In the genomic region with DNA sequence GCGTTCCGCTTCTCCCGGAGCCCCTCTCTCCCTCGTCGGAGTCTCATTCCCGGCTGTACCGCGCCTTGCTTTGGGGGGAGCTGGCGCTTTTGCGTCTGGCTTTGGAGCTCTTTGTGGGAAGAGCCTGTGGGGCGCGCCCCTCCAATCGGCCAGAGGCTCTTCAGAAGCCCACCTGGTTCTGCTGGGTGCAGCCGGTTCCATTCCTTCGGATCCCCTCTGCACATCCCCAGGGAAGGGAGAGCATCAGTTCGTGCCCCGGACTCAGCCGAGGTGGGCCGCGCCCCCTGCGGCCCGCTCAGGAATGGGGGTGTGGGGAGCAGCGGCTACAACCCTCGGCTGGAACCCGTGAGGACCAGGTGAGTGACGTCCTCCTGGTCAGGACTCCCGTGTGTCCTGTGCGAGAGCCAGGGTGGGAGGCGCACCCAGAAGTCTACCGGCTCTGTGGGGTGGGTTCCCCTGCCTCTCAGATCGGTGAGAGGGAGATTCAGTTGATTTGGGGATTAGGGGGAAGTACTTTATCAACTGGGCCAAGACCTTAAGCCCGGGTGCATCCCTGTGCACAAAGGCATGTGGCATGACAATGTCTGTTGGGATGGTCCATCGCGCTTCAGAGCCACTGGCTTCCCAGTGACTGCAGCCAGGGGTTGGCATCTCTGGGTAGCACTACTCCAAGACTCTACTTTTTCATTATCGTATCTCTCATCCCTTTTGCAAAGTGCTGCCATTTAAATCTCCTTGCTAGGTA, we compare ENCODE assay signal across 8 mouse cellular contexts. TPM values are rescaled to one million over a fixed set of nuclear protein-coding genes. Genes with fewer than 3 reads are reported as not detected.
DNase-seq lines count a peak whose midpoint lies in the region; ATAC-seq and TF ChIP-seq lines count a peak whose summit lies in the region.

No protein-coding gene starts in this region.

- peak overlapping the region; percentile 91 for H3K9ac ChIP-seq in embryonic facial prominence, embryonic 13.5 days
- peak overlapping the region; percentile 68 for H3K9ac ChIP-seq in intestine, embryonic 15.5 days

- H3K36me3 ChIP-seq in C2C12 (ENCODE audit: control insufficient read depth, insufficient read depth) (no peaks in the 10 kb centered on the region), myocyte (ENCODE audit: control insufficient read depth, insufficient read depth) (no peaks in the 10 kb centered on the region)
- H3K36me3 ChIP-seq in embryonic facial prominence, embryonic 13.5 days = no peaks in the 10 kb centered on the region
- H3K36me3 ChIP-seq in intestine, embryonic 15.5 days = no peaks in the 10 kb centered on the region

- H3K27me3 ChIP-seq in C2C12 (ENCODE audit: control insufficient read depth, insufficient read depth, insufficient read length) = no peaks in the 10 kb centered on the region
- no peaks in the 10 kb centered on the region for H3K27me3 ChIP-seq in embryonic facial prominence, embryonic 13.5 days
- no peaks in the 10 kb centered on the region for H3K27me3 ChIP-seq in intestine, embryonic 15.5 days (replicated peaks)
- H3K27me3 ChIP-seq in myocyte (ENCODE audit: control insufficient read depth, insufficient read depth, insufficient read length) = no peaks in the 10 kb centered on the region

- peaks cover 35% of the 10 kb centered on the region for H3K4me1 ChIP-seq in embryonic facial prominence, embryonic 13.5 days
- H3K4me1 ChIP-seq in intestine, embryonic 15.5 days (replicated peaks) = peaks cover 7% of the 10 kb centered on the region; the same call in 1 of the 2 replicates

- H3K9me3 ChIP-seq in embryonic facial prominence, embryonic 13.5 days = no peaks in the 10 kb centered on the region
- no peaks in the 10 kb centered on the region for H3K9me3 ChIP-seq in intestine, embryonic 15.5 days

- H3K4me3 ChIP-seq in C2C12 (ENCODE audit: insufficient read depth, poor library complexity, severe bottlenecking) (peak overlapping the region; percentile 50), myocyte (peak overlapping the region; percentile 45)
- peak overlapping the region; percentile 77 for H3K4me3 ChIP-seq in embryonic facial prominence, embryonic 13.5 days
- H3K4me3 ChIP-seq in intestine, embryonic 15.5 days (replicated peaks) = peak overlapping the region; percentile 71

- peak; percentile 24 for DNase-seq in gastrocnemius, postnatal 10 days
- DNase-seq in gastrocnemius, postnatal 36 days = no peak
- no peak for DNase-seq in adrenal gland, adult 18-20 months (ENCODE audit: low spot score in 2 of 2)
- no peak for DNase-seq in spleen, postnatal 10 days (ENCODE audit: low spot score in 2 of 2)

- peak overlapping the region; percentile 92 for H3K4me2 ChIP-seq in embryonic facial prominence, embryonic 13.5 days
- H3K4me2 ChIP-seq in intestine, embryonic 15.5 days (replicated peaks) = peak overlapping the region; percentile 93
- peak overlapping the region; percentile 83 for H3K4me2 ChIP-seq in myocyte (ENCODE audit: low read depth)

- H3ac ChIP-seq in C2C12 (ENCODE audit: control insufficient read depth, insufficient read length, low read depth) (peak overlapping the region; percentile 85), myocyte (ENCODE audit: control insufficient read depth, insufficient read length) (peak overlapping the region; percentile 47)

- intact Hi-C loops in gastrocnemius, postnatal 36 days (cut with DNase I) = no loop called here

- peak; percentile 66 for ATAC-seq in embryonic facial prominence, embryonic 13.5 days (ENCODE audit: insufficient number of reproducible peaks, insufficient read depth, low FRiP score, low TSS enrichment, low read depth)
- ATAC-seq in intestine, embryonic 15.5 days = peak; percentile 49; the same call in 1 of the 2 replicates

- no peak for TF ChIP-seq CTCF in C2C12 (IDR thresholded peaks at IDR 0.05; ENCODE audit: control insufficient read depth, insufficient read depth, insufficient read length)

- H3K27ac ChIP-seq in embryonic facial prominence, embryonic 13.5 days = peak overlapping the region; percentile 94
- H3K27ac ChIP-seq in intestine, embryonic 15.5 days = peak overlapping the region; percentile 83

- H3K79me3 ChIP-seq in C2C12 (ENCODE audit: low read depth) = no peaks in the 10 kb centered on the region

- H3K79me2 ChIP-seq in C2C12 (ENCODE audit: control insufficient read depth, insufficient read depth) = no peaks in the 10 kb centered on the region
- no peaks in the 10 kb centered on the region for H3K79me2 ChIP-seq in myocyte (ENCODE audit: control insufficient read depth, insufficient read depth)

- 1% methylated on average over 35 of the region's 35 CpGs for WGBS in embryonic facial prominence, embryonic 13.5 days
- WGBS in intestine, embryonic 15.5 days = 2% methylated on average over 35 of the region's 35 CpGs

- TF ChIP-seq POLR2A in myocyte (IDR thresholded peaks at IDR 0.05; ENCODE audit: insufficient read length, low read depth) = no peak

TF ChIP-seq in C2C12, 6 proteins besides CTCF, POLR2A, EP300 and RAD21:
- TF ChIP-seq MYOG (IDR thresholded peaks at IDR 0.05; ENCODE audit: control insufficient read depth, extremely low read depth, insufficient read length) = no peak
- TF ChIP-seq CEBPB (IDR thresholded peaks at IDR 0.05; ENCODE audit: low read depth) = no peak
- TF ChIP-seq MAX (IDR thresholded peaks at IDR 0.05) = no peak
- TF ChIP-seq USF1 (IDR thresholded peaks at IDR 0.05; ENCODE audit: low read depth) = no peak
- TF ChIP-seq FOSL1 (IDR thresholded peaks at IDR 0.05; ENCODE audit: insufficient read depth, low read length, poor library complexity, severe bottlenecking) = no peak
- no peak for TF ChIP-seq MYOD1 (IDR thresholded peaks at IDR 0.05; ENCODE audit: control insufficient read depth, insufficient read length, low read depth)

TF ChIP-seq in myocyte, 11 proteins besides CTCF, POLR2A, EP300 and RAD21:
- TF ChIP-seq CEBPB (IDR thresholded peaks at IDR 0.05; ENCODE audit: insufficient read depth, poor library complexity, severe bottlenecking) (no peak), TCF12 (IDR thresholded peaks at IDR 0.05; ENCODE audit: insufficient read depth, poor library complexity, severe bottlenecking) (no peak), MYOD1 (IDR thresholded peaks at IDR 0.05; ENCODE audit: control insufficient read depth in 1 of 3, insufficient read length in 2 of 3, low read depth in 2 of 3) (no peak), TCF3 (IDR thresholded peaks at IDR 0.05; ENCODE audit: insufficient read length, low read depth) (no peak), POLR2AphosphoS2 (IDR thresholded peaks at IDR 0.05; ENCODE audit: insufficient read length, low read depth) (no peak), USF1 (IDR thresholded peaks at IDR 0.05; ENCODE audit: low read depth) (no peak), REST (IDR thresholded peaks at IDR 0.05; ENCODE audit: insufficient read depth, insufficient read length) (no peak), SRF (IDR thresholded peaks at IDR 0.05; ENCODE audit: control insufficient read depth, insufficient read length, low read depth) (no peak), E2F4 (IDR thresholded peaks at IDR 0.05; ENCODE audit: insufficient read depth) (no peak), MAX (IDR thresholded peaks at IDR 0.05; ENCODE audit: low read depth) (no peak), MYOG (IDR thresholded peaks at IDR 0.05; ENCODE audit: control insufficient read depth in 1 of 3, insufficient read depth in 1 of 3, insufficient read length in 2 of 3, low read depth in 2 of 3) (no peak)

RNA-seq across cellular contexts. Expression of a gene that starts 13.2 kb away (rescaled TPM):
- 1 to 10 TPM; 3.9 to 4.2 TPM for total RNA-seq in gastrocnemius, postnatal 10 days (2021)
- total RNA-seq in gastrocnemius, postnatal 36 days (2021) = 1 to 10 TPM in 1 of 2 experiments, under 1 TPM in 1; 0.69 to 1.4 TPM
- polyA plus RNA-seq in C2C12 (2012; fragmentation: generic; extraction: Trizol) (4.0 TPM), myocyte (2012; fragmentation: generic; extraction: Trizol) (1.8 TPM)
- polyA plus RNA-seq in embryonic facial prominence, embryonic 13.5 days (2015; fragmentation: Nextera tagmentation; extraction: Ambion mirVana) = 1.9 and 2.1 TPM in 2 replicates
- 0.92 TPM in 2 replicates for polyA plus RNA-seq in intestine, embryonic 15.5 days (2015; fragmentation: Nextera tagmentation; extraction: Ambion mirVana)
- under 1 TPM; 0.51 to 0.73 TPM for total RNA-seq in adrenal gland, adult 18-20 months (2021)

RNA-seq across cellular contexts. Expression of a gene that starts 45.6 kb away (rescaled TPM):
- 10 to 100 TPM; 26.4 to 30.0 TPM for total RNA-seq in gastrocnemius, postnatal 10 days (2021)
- total RNA-seq in gastrocnemius, postnatal 36 days (2021) = 10 to 100 TPM; 13.9 to 19.4 TPM
- polyA plus RNA-seq in C2C12 (2012; fragmentation: generic; extraction: Trizol) (31.3 TPM), myocyte (2012; fragmentation: generic; extraction: Trizol) (35.8 TPM)
- polyA plus RNA-seq in embryonic facial prominence, embryonic 13.5 days (2015; fragmentation: Nextera tagmentation; extraction: Ambion mirVana) = 112 TPM in 2 replicates
- 77.9 and 85.6 TPM in 2 replicates for polyA plus RNA-seq in intestine, embryonic 15.5 days (2015; fragmentation: Nextera tagmentation; extraction: Ambion mirVana)
- 10 to 100 TPM; 46.3 to 47.7 TPM for total RNA-seq in adrenal gland, adult 18-20 months (2021)
